Mouse (Mus musculus): ENCODE data around the gene Spag9. TPM values are rescaled to one million over a fixed set of nuclear protein-coding genes. Genes with fewer than 3 reads are reported as not detected.
A peak's percentile ranks its signal among the peaks of the same experiment; 100 is the strongest.

Gene Spag9
- polyA plus RNA-seq, 1 experiment from 2014 or later, result 96.2 TPM

DNA sequence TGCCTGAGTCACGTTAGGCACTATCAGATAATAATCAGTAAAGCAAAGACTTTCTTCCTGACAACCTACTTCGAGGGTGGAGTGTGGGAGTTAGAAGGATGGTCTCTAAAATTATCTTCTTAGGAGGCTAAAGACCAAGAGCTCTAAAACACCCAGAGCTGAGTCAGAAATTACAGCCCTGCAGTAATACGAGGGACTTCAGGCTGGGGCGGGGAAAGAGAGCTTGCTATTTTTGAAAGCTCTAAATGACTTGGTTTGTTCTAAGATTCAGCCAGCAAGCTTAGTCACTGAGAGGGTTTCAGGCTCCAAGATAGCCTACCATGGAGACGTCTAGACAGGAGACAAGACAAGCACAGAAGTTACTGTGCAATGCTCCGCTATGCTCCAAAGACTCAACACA, 30.5 kb upstream of the Spag9 start:
- no peak overlapping the region for H3K9ac ChIP-seq
- no peak overlapping the region for H3K4me2 ChIP-seq (replicated peaks)
- WGBS, result 94% methylated on average over 6 of the region's 6 CpGs
- H3K36me3 ChIP-seq, result peaks cover 53% of the 10 kb centered on the region
- H3K27ac ChIP-seq, result no peak overlapping the region
- no peaks in the 10 kb centered on the region for H3K9me3 ChIP-seq
- peaks cover 12% of the 10 kb centered on the region; the same call in 1 of the 2 replicates for H3K4me1 ChIP-seq
- no peaks in the 10 kb centered on the region for H3K27me3 ChIP-seq (replicated peaks)
- no peak for ATAC-seq (ENCODE audit: low FRiP score, low read depth)
- H3K4me3 ChIP-seq, result no peak overlapping the region

DNA sequence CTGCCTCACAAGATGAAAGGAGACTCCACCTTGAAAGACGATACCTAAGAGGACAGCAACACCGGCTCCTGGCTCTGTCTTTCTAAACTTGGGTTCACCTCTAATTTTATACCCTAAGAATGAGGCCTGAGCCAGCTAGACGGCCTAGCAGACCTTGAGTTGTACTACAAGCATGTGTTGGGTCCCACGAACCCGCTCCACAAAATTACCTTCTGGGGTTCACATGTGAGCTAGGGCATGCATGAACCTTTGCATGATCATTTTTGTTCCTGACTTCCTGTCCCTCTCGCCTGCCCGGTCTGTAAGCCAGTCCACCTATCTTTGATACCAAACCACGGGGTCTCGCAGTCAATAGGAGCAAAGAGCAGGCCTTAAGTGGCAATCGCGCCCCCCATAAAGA, 28.5 kb upstream of the Spag9 start:
- Histone ChIP-seq H3K27ac (peak overlapping the region; percentile 51), H3K9me3 (no peaks in the 10 kb centered on the region)

DNA sequence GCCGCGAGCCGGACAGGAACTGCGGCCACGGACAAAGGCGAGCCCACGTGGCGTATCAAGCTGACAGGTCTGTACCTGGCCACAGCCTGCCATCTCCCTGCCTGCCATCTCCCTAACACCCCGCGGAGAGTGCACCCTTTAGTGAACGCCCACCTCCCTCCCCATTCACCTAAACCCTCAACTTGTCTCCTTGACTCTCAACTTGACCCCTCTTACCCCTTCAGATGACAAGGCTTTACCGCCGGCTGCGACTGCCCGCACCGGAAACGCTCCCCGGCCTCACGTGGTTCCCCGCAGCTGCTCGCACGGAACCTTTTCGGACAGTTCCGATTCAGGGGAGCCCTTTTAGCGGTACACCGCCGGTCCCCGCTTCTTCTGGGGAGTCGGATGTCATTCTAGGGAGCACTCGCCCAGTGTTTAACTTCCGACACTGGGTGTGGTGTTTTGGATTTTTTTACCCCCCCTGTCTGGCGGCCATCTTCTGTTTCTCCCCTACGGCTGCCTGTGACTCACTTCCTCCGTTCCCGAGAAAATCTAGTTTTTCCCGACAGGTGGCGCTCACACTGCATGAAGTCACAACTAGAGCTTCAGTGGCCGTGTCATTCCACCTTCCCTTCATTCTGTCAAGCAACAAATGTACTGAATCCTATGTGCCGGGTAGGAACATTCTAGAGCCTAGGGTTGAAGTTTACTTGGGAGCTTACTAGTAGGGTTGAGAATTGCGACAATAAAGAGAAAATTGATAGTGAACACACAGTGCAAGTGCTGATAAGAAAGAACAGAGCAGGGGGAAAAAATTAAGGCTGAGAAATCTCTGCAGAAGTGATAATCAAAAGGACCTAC, 27.7 kb upstream of the Spag9 start, which contains the start of the genes Gm20390 and Nme1:
Gene Gm20390, minus strand, starts transcription at position 289 of the 843 bp plus-strand sequence.
Gene Nme1, minus strand, starts transcription at position 517 of the 843 bp plus-strand sequence.
- peak within 1 kb of the TSS; percentile 76 for H3K9ac ChIP-seq
- no peaks in the 10 kb centered on the region; the same call in 1 of the 2 replicates for H3K27me3 ChIP-seq (replicated peaks)
- H3K4me1 ChIP-seq, result peaks cover 12% of the 10 kb centered on the region; the same call in 1 of the 2 replicates
- H3K36me3 ChIP-seq, result peaks cover 26% of the 10 kb centered on the region
- WGBS, result under 1% methylated on average over 40 of the region's 40 CpGs
- peak within 1 kb of the TSS; percentile 76 for H3K4me3 ChIP-seq
- ATAC-seq (ENCODE audit: low FRiP score, low read depth), result peak; percentile 93
- peak within 1 kb of the TSS; percentile 51 for H3K27ac ChIP-seq
- H3K4me2 ChIP-seq (replicated peaks), result peak within 1 kb of the TSS; percentile 82
- no peaks in the 10 kb centered on the region for H3K9me3 ChIP-seq

More for the DNA sequence above, 28.5 kb upstream of the Spag9 start:
- no peaks in the 10 kb centered on the region; the same call in 1 of the 2 replicates for H3K27me3 ChIP-seq (replicated peaks)
- peak overlapping the region; percentile 76 for H3K9ac ChIP-seq
- H3K4me3 ChIP-seq, result peak overlapping the region; percentile 76
- peaks cover 34% of the 10 kb centered on the region for H3K36me3 ChIP-seq
- H3K4me2 ChIP-seq (replicated peaks), result peak overlapping the region; percentile 82
- peaks cover 12% of the 10 kb centered on the region; the same call in 1 of the 2 replicates for H3K4me1 ChIP-seq
- WGBS, result 6% methylated on average over 11 of the region's 11 CpGs
- 0 out of 2 replicates have a peak, but pooled peaks have one; percentile 1 for ATAC-seq (ENCODE audit: low FRiP score, low read depth)

DNA sequence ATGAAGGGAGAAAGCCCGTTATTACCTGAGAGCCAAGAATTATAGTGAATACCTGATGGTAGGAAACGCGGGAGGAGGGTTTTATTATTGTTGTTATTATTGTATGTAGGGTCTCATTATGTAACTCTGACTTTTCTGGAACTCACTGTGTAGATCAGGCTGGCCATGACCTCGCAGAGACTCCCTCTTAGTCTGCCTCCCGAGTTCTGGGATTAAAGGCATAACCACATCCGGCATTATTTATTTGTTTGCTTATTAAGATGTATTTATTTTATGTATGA, 27.1 kb upstream of the Spag9 start:
- ATAC-seq (ENCODE audit: low FRiP score, low read depth), result peak; percentile 12; the same call in 1 of the 2 replicates
- Histone ChIP-seq H3K9me3 (no peaks in the 10 kb centered on the region), H3K27me3 (replicated peaks) (no peaks in the 10 kb centered on the region; the same call in 1 of the 2 replicates), H3K4me2 (replicated peaks) (peak overlapping the region; percentile 82), H3K4me3 (no peak overlapping the region), H3K9ac (no peak overlapping the region), H3K36me3 (peaks cover 21% of the 10 kb centered on the region), H3K27ac (no peak overlapping the region), H3K4me1 (peaks cover 12% of the 10 kb centered on the region; the same call in 1 of the 2 replicates)
- 47% methylated on average over 6 of the region's 6 CpGs for WGBS

DNA sequence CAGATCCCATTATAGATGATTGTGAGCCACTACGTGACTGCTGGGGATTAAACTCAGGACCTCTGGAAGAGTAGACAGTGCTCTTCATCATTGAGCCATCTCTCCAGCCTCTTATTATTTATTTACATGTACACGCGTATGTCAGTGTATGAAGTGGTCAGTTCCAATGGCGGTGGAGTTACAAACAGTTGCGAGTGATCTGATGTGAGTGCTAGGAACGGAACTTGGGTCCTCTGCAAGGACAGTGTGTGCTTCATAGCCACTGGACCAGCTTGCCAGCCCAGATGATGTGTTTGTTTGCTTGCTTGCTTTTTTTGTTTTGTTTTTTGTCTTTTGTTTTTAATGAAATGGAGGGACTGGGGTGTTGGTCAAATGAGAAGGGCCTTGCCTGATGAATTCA, 26.7 kb upstream of the Spag9 start:
- Histone ChIP-seq H3K4me3 (no peak overlapping the region), H3K36me3 (peaks cover 18% of the 10 kb centered on the region), H3K9ac (no peak overlapping the region), H3K27ac (no peak overlapping the region), H3K4me1 (peaks cover 12% of the 10 kb centered on the region; the same call in 1 of the 2 replicates), H3K9me3 (no peaks in the 10 kb centered on the region), H3K4me2 (replicated peaks) (peak overlapping the region; percentile 82; the same call in 1 of the 2 replicates), H3K27me3 (replicated peaks) (no peaks in the 10 kb centered on the region; the same call in 1 of the 2 replicates)
- no peak for ATAC-seq (ENCODE audit: low FRiP score, low read depth)
- WGBS, result 94% methylated on average over 6 of the region's 6 CpGs

DNA sequence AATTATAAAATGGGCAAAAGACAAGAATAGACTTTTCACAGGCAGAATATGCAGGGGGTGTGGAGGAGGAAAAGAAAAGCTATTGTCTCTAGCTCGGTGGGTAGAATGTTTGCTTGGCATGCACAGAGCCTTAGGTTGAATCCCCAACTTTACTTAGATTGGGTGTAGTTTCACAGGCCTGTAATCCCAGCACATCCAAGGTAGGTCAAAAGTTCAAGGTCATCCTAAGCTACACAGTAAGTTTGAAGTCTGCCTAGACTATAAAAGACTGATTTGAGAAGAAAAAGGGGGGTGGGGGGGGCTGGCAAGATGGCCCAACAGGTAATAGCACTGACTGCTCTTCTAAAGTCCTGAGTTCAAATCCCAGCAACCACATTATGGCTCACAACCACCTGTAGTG, 26.1 kb upstream of the Spag9 start:
- H3K27me3 ChIP-seq (replicated peaks), result no peaks in the 10 kb centered on the region; the same call in 1 of the 2 replicates
- H3K4me1 ChIP-seq, result peaks cover 12% of the 10 kb centered on the region; the same call in 1 of the 2 replicates
- H3K36me3 ChIP-seq, result peaks cover 12% of the 10 kb centered on the region
- 72% methylated on average over 1 of the region's 1 CpGs for WGBS
- H3K4me2 ChIP-seq (replicated peaks), result no peak overlapping the region
- no peak overlapping the region for H3K9ac ChIP-seq
- no peaks in the 10 kb centered on the region for H3K9me3 ChIP-seq
- no peak for ATAC-seq (ENCODE audit: low FRiP score, low read depth)
- H3K4me3 ChIP-seq, result no peak overlapping the region
- no peak overlapping the region for H3K27ac ChIP-seq

DNA sequence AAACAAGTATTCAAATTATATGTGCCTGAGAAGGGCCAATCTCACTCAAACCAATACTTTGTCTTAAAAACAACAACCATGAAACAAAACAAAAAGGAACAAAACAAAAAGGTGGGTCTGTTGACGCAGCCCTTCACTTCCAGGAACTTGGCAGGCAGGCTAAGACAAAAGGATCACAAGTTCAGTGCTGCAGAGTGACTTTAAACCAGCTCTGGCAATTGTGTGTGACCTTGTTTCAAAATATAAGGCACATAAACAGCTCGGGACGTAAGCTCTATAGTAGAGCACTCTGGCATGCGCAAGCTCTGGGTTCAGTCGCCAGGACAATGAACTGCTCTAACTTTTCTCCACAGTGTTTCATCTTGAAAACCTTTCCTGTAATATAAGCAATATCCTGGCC, 22.9 kb upstream of the Spag9 start:
- Histone ChIP-seq H3K4me3 (no peak overlapping the region), H3K27ac (no peak overlapping the region), H3K9ac (no peak overlapping the region), H3K9me3 (no peaks in the 10 kb centered on the region), H3K36me3 (no peaks in the 10 kb centered on the region), H3K4me1 (peaks cover 4% of the 10 kb centered on the region; the same call in 1 of the 2 replicates), H3K27me3 (replicated peaks) (no peaks in the 10 kb centered on the region; the same call in 1 of the 2 replicates), H3K4me2 (replicated peaks) (no peak overlapping the region)
- 88% methylated on average over 5 of the region's 5 CpGs for WGBS
- ATAC-seq (ENCODE audit: low FRiP score, low read depth), result no peak

DNA sequence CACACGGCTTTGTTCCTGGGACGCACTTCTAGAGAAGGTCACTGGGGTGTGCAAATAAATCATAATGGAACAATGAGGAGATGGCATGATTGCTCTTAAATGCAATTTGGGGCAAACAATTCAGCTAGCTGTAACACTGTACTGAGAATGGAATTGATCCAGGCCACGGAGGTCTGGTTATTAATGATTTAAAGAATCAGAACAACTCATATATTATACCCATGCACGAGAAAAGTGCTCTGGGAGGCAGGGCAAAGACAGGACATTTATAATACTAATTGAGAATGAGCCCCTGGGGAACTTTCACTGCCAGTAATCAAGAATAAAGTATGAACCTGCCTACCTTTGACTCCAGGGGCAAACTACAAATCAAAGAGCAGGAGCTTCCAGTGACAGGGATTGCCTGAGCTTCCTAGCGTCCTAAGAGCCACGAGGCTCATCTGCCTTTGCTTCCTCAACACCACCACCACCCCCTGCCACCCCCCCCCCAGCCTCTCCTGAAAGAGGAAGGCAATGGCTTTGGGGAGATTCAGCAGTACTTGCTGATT, 16.3 kb upstream of the Spag9 start:
- no peaks in the 10 kb centered on the region for H3K27me3 ChIP-seq (replicated peaks)
- 28% methylated on average over 6 of the region's 6 CpGs for WGBS
- H3K36me3 ChIP-seq, result no peaks in the 10 kb centered on the region
- H3K27ac ChIP-seq, result no peak overlapping the region
- H3K4me3 ChIP-seq, result no peak overlapping the region
- 0 out of 2 replicates have a peak, but pooled peaks cover 2% of the 10 kb centered on the region for H3K4me1 ChIP-seq
- H3K4me2 ChIP-seq (replicated peaks), result no peak overlapping the region
- H3K9me3 ChIP-seq, result no peaks in the 10 kb centered on the region
- no peak for ATAC-seq (ENCODE audit: low FRiP score, low read depth)
- no peak overlapping the region for H3K9ac ChIP-seq

DNA sequence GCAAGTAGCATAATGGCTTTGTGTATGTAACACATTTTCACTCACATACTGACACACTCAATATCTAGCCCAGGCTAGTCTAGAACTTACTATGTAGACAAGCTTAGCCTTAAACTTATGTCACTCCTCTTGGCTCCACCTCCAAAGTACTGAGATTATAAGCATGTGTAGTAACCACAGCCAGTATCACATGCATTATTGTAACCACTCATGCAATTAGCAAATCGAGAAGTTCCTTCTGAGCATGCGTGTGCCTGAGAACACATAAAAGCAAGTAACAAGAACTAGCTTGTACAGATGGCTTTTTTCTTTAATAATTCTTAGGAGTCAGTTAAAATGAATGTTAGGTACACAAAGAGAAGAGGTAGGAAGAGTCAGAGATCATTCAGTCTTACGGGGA, 11.3 kb upstream of the Spag9 start:
- Histone ChIP-seq H3K36me3 (no peaks in the 10 kb centered on the region), H3K4me1 (0 out of 2 replicates have a peak, but pooled peaks cover 2% of the 10 kb centered on the region), H3K27me3 (replicated peaks) (no peaks in the 10 kb centered on the region), H3K9ac (no peak overlapping the region), H3K4me2 (replicated peaks) (no peak overlapping the region), H3K4me3 (no peak overlapping the region), H3K27ac (no peak overlapping the region), H3K9me3 (no peaks in the 10 kb centered on the region)
- WGBS, result 93% methylated on average over 3 of the region's 3 CpGs
- ATAC-seq (ENCODE audit: low FRiP score, low read depth), result no peak

DNA sequence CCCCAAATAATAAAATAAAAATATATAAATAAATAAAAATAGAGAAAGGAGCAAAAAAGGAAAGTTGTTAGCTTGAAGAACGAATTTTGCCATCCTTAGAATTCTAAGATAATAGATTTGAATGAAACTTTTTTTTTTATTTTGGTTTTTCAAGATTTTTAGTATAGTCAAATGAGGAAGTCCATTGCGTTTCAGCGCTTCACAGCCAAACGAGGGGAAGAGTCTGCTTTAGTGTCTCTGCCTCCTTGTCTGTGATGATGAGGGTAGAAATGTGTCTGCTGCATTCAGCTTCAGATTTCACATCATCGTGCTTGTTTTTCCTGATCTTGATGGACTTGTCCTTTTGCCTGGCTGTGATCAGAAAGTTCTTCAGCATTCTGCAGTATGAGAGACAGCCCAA, 10.6 kb upstream of the Spag9 start:
- no peak overlapping the region for H3K4me3 ChIP-seq
- H3K4me1 ChIP-seq, result no peaks in the 10 kb centered on the region

DNA sequence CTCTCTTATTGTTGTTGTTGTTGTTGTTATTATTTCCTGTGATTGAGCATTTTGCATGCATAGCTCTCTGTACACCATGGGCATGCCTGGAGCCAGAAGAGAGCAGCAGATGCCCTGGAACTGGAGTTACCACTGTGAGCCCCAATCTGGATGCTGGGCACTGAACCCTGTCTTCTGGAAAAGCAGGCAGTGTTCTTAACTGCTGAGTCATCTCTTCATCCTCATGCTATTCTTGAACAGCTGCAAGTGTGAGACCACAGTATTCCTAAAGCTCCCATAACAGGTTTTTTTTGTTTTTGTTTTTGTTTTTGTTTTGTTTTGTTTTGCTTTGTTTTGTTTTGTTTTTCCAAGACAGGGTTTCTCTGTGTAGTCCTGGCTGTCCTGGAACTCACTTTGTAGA, 9.6 kb upstream of the Spag9 start:
- no peaks in the 10 kb centered on the region for H3K9me3 ChIP-seq
- no peak overlapping the region for H3K27ac ChIP-seq
- H3K27me3 ChIP-seq (replicated peaks), result no peaks in the 10 kb centered on the region
- no peaks in the 10 kb centered on the region for H3K4me1 ChIP-seq
- ATAC-seq (ENCODE audit: low FRiP score, low read depth), result no peak
- no peaks in the 10 kb centered on the region for H3K36me3 ChIP-seq
- H3K4me3 ChIP-seq, result no peak overlapping the region
- no peak overlapping the region for H3K4me2 ChIP-seq (replicated peaks)
- H3K9ac ChIP-seq, result no peak overlapping the region

More for the DNA sequence above, 10.6 kb upstream of the Spag9 start:
- Histone ChIP-seq H3K4me2 (replicated peaks) (no peak overlapping the region), H3K9ac (no peak overlapping the region), H3K9me3 (no peaks in the 10 kb centered on the region), H3K36me3 (no peaks in the 10 kb centered on the region), H3K27me3 (replicated peaks) (no peaks in the 10 kb centered on the region), H3K27ac (no peak overlapping the region)
- ATAC-seq (ENCODE audit: low FRiP score, low read depth), result no peak
- WGBS, result 86% methylated on average over 5 of the region's 5 CpGs

DNA sequence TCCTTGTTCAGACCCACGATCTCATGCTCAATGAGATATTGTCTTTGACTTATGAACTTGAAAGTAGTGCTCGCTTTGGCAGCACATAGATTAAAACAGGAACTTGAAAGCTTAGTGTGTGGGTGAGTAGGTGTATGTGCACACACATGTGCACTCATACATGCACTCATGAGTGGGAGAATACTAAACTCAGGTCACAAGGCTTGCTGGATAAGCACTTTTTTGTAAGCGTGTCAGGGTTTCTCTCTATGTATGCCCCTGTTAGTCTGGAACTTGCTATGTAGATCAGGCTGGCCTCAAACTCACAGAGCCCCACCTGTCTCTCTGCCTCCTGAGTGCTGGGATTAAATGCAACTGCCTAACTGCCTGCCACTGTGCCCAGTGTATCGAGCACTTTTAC, 8.9 kb upstream of the Spag9 start:
- Histone ChIP-seq H3K36me3 (no peaks in the 10 kb centered on the region), H3K9ac (no peak overlapping the region), H3K4me2 (replicated peaks) (no peak overlapping the region), H3K9me3 (no peaks in the 10 kb centered on the region), H3K4me1 (no peaks in the 10 kb centered on the region), H3K27ac (no peak overlapping the region), H3K27me3 (replicated peaks) (no peaks in the 10 kb centered on the region), H3K4me3 (no peak overlapping the region)
- ATAC-seq (ENCODE audit: low FRiP score, low read depth), result no peak
- 84% methylated on average over 4 of the region's 4 CpGs for WGBS

Data from neural tube, embryonic 12.5 days (tissue).